Mouse (Mus musculus) spleen, postnatal 36 days (tissue): Measurements from ENCODE around the gene Slc5a9.
"Not testable (repeated sequence)": the region's sequence is repeated elsewhere in the genome, so short reads cannot be mapped to it uniquely, and the experiment has no call there.

Source experiments
- DNase-seq, 2 experiments: peaks; one replicate each; pipeline ENCODE4 v3.0.0; 2022; ENCODE audit warnings: low spot score in 2 of 2, mixed read lengths in 1 of 2

Slc5a9 gene

GRCm38 (mm10) chr4:111902775-111903174 lies at the start of gene Slc5a9:
Gene Slc5a9 (minus strand): TSS chr4:111902918.
- no peak for DNase-seq

GRCm38 (mm10) chr4:111919092-111919491 lies 16.4 kb upstream of the Slc5a9 start, which contains the start of gene Skint8:
Gene Skint8 (plus strand): TSS chr4:111919392.
- DNase-seq: no peak

- DNase-seq: no peak
Measured at GRCm38 (mm10) chr4:111907926-111908325, 5.2 kb upstream of the Slc5a9 start.

- no peak for DNase-seq
Measured at GRCm38 (mm10) chr4:111901473-111901872, 1.2 kb downstream of the Slc5a9 start.

- DNase-seq: not testable (repeated sequence)
Measured at GRCm38 (mm10) chr4:111900491-111900890, 2.2 kb downstream of the Slc5a9 start.

GRCm38 (mm10) chr4:111898566-111898965 lies 4.2 kb downstream of the Slc5a9 start:
- DNase-seq: no peak

- DNase-seq: no peak
Measured at GRCm38 (mm10) chr4:111897755-111898154, 5.0 kb downstream of the Slc5a9 start.

- no peak for DNase-seq
Measured at GRCm38 (mm10) chr4:111892138-111892537, 10.6 kb downstream of the Slc5a9 start.

GRCm38 (mm10) chr4:111886607-111887006 lies 16.1 kb downstream of the Slc5a9 start:
- peak; percentile 4 to 20 for DNase-seq

- DNase-seq: peak in 1 of 2 experiments; percentile 15
Measured at GRCm38 (mm10) chr4:111886018-111886417, 16.7 kb downstream of the Slc5a9 start.

GRCm38 (mm10) chr4:111883543-111883942 lies 19.2 kb downstream of the Slc5a9 start:
- DNase-seq: no peak

GRCm38 (mm10) chr4:111880112-111880875 lies 22.4 kb downstream of the Slc5a9 start:
- no peak for DNase-seq

- no peak for DNase-seq
Measured at GRCm38 (mm10) chr4:111867743-111868401, 34.8 kb downstream of the Slc5a9 start.

GRCm38 (mm10) chr4:111866701-111867100 lies 36.0 kb downstream of the Slc5a9 start:
- no peak for DNase-seq

GRCm38 (mm10) chr4:111852626-111853025 lies 50.1 kb downstream of the Slc5a9 start:
- DNase-seq: no peak

GRCm38 (mm10) chr4:111838882-111839281 lies 63.8 kb downstream of the Slc5a9 start:
- no peak for DNase-seq
